Mouse (Mus musculus) limb, embryonic 10.5 days (tissue): ENCODE data around the gene Elavl1. TPM values are rescaled to one million over a fixed set of nuclear protein-coding genes. Genes with fewer than 3 reads are reported as not detected.

ENCODE experiments used
- DNase-seq: peaks from one replicate; pipeline ENCODE4 v3.0.0-alpha.2; 2017; ENCODE audit warnings: low spot score
- H3K27ac ChIP-seq: fragments of 300-500 bp; sonication (generic); 2 replicates; pipeline ENCODE4 v1.5.1; 2016; ENCODE audit warnings: mild to moderate bottlenecking
- H3K27me3 ChIP-seq: fragments of 300-500 bp; sonication (generic); 2 replicates; pipeline ENCODE4 v1.6.1; 2016; ENCODE audit warnings: low read depth, mild to moderate bottlenecking; ENCODE audit not compliant: poor library complexity, severe bottlenecking
- H3K36me3 ChIP-seq: fragments of 300-500 bp; sonication (generic); 2 replicates; pipeline ENCODE4 v1.6.1; 2016; ENCODE audit warnings: mild to moderate bottlenecking, moderate library complexity
- H3K4me1 ChIP-seq: fragments of 300-500 bp; sonication (generic); 2 replicates; pipeline ENCODE4 v1.6.1; 2016
- H3K4me3 ChIP-seq: fragments of 300-500 bp; sonication (generic); 2 replicates; pipeline ENCODE4 v1.5.1; 2016; ENCODE audit warnings: mild to moderate bottlenecking, moderate library complexity
- H3K9me3 ChIP-seq: fragments of 300-500 bp; sonication (generic); replicated peaks from 2 replicates; pipeline ENCODE4 v1.6.1; 2016; ENCODE audit warnings: mild to moderate bottlenecking
- WGBS: fragments of 180-500 bp; shearing (Covaris S2); methylation state at CpG from one replicate; pipeline ENCODE4 v1.1.7; 2016; 5-methylcytosine and 5-hydroxymethylcytosine counted together
- polyA plus RNA-seq: library from polyadenylated mRNA; unstranded; fragments of >200 nt; fragmentation: Nextera tagmentation; extraction: Ambion mirVana; gene quantifications from 2 replicates; pipeline ENCODE4 v1.2.1, GENCODE M21; 2016

The Elavl1 gene
- polyA plus RNA-seq, 1 experiment from 2014 or later = 373 TPM

- H3K9me3 ChIP-seq = no peaks in the 10 kb centered on the region
- H3K4me1 ChIP-seq = peaks cover 5% of the 10 kb centered on the region
- no peak for DNase-seq
- H3K36me3 ChIP-seq = no peaks in the 10 kb centered on the region
- no peaks in the 10 kb centered on the region for H3K27me3 ChIP-seq
- no peak overlapping the region for H3K27ac ChIP-seq
- no peak overlapping the region for H3K4me3 ChIP-seq
- 34% methylated on average over 12 of the region's 12 CpGs for whole genome bisulfite sequencing
Measured at GRCm38 (mm10) chr8:4348275-4348674, 23.1 kb upstream of the Elavl1 start.

DNA sequence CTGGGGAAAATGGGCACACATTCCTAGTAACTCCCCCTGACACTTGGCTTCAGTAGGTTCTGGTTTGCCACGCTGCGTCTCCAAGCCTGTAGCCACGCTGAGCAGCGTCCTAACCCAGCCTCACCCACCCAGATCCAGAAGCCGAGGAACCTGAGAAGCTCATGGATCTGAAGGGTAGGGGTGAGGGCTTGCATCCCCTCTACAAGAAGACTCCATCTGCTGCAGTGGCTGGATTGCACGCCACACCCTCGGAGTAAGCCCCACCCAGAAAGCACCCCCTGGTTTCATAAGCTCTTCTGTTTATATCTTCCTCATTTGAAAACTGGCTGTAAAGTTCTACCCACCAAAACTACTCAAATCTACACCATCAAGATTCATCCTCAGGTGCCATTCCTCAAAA, 22.4 kb upstream of the Elavl1 start:
- H3K4me3 ChIP-seq = no peak overlapping the region
- no peak overlapping the region for H3K27ac ChIP-seq
- H3K36me3 ChIP-seq = no peaks in the 10 kb centered on the region
- no peaks in the 10 kb centered on the region for H3K27me3 ChIP-seq
- peaks cover 5% of the 10 kb centered on the region for H3K4me1 ChIP-seq
- H3K9me3 ChIP-seq = no peaks in the 10 kb centered on the region
- 55% methylated on average over 7 of the region's 7 CpGs for WGBS
- DNase-seq = no peak

GRCm38 (mm10) chr8:4340207-4340606, 15.0 kb upstream of the Elavl1 start:
- no peak for DNase-seq
- Histone ChIP-seq H3K4me1 (peaks cover 6% of the 10 kb centered on the region), H3K4me3 (no peak overlapping the region), H3K27me3 (no peaks in the 10 kb centered on the region), H3K9me3 (no peaks in the 10 kb centered on the region), H3K27ac (no peak overlapping the region), H3K36me3 (peaks cover 46% of the 10 kb centered on the region)
- WGBS = 53% methylated on average over 3 of the region's 3 CpGs

- Histone ChIP-seq H3K9me3 (no peaks in the 10 kb centered on the region), H3K27me3 (no peaks in the 10 kb centered on the region), H3K27ac (no peak overlapping the region), H3K36me3 (peaks cover 89% of the 10 kb centered on the region), H3K4me3 (no peak overlapping the region), H3K4me1 (peaks cover 6% of the 10 kb centered on the region)
- DNase-seq = no peak
- 93% methylated on average over 2 of the region's 2 CpGs for WGBS
Measured at GRCm38 (mm10) chr8:4335678-4336077, 10.5 kb upstream of the Elavl1 start.

- H3K4me1 ChIP-seq = no peaks in the 10 kb centered on the region
- H3K4me3 ChIP-seq = no peak overlapping the region
- no peaks in the 10 kb centered on the region for H3K27me3 ChIP-seq
- no peaks in the 10 kb centered on the region for H3K9me3 ChIP-seq
- H3K36me3 ChIP-seq = peaks cover 98% of the 10 kb centered on the region
- no peak for DNase-seq
- WGBS = 97% methylated on average over 1 of the region's 1 CpGs
- no peak overlapping the region for H3K27ac ChIP-seq
Measured at GRCm38 (mm10) chr8:4333966-4334365, 8.8 kb upstream of the Elavl1 start.

DNA sequence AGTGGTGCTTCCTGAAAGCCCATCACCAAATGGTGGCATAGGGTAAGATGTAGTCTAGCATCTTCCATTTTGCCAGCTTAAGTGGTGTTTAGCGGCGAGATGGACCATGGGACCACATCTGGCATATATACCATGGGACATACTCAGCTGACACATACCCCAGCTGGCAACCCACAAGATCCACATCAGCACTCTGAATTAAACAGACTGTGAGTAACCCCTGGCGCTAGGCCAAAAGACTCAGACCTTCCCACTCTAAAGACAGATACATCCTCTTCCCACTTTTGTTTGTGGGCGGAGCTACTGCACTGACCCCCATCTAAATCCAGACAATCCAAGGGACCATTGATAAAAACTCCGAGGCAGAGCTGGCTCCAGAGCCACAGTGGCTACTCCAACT, 3.8 kb upstream of the Elavl1 start:
- Histone ChIP-seq H3K4me3 (no peak overlapping the region), H3K27me3 (no peaks in the 10 kb centered on the region), H3K27ac (no peak overlapping the region), H3K36me3 (peaks cover 74% of the 10 kb centered on the region), H3K4me1 (0 out of 2 replicates have a peak, but pooled peaks cover 5% of the 10 kb centered on the region), H3K9me3 (no peaks in the 10 kb centered on the region)
- no peak for DNase-seq
- WGBS = 93% methylated on average over 5 of the region's 5 CpGs

- Histone ChIP-seq H3K4me3 (peak overlapping the region; percentile 98), H3K27ac (peak overlapping the region; percentile 97), H3K9me3 (no peaks in the 10 kb centered on the region), H3K36me3 (peaks cover 68% of the 10 kb centered on the region), H3K27me3 (no peaks in the 10 kb centered on the region), H3K4me1 (peaks cover 19% of the 10 kb centered on the region)
- WGBS = 48% methylated on average over 7 of the region's 7 CpGs
- DNase-seq = no peak
Measured at GRCm38 (mm10) chr8:4325751-4326036, 481 bp upstream of the Elavl1 start.

DNA sequence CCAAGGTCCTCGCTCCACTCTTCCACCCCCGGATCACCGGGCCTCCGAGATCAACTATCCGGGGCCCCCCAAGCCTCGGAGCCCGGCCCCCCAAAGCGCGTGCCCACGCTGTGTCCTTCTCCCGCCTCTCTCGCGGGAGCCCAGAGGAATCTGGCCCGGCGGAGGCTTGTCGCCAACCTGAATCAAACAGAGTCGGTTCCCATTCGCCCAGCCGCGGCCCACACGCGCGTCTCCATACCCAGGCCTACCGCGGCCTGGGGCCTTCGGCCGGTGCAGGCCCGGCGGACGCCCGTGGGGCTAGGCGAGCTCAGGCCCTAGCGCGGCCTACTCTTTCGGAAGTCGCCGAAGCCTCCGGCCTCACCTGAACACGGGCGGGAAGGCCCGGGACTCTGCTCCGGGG, 688 bp downstream of the Elavl1 start:
- no peaks in the 10 kb centered on the region for H3K9me3 ChIP-seq
- WGBS = under 1% methylated on average over 42 of the region's 42 CpGs
- no peak for DNase-seq
- peak overlapping the region; percentile 97 for H3K27ac ChIP-seq
- no peaks in the 10 kb centered on the region for H3K27me3 ChIP-seq
- H3K4me3 ChIP-seq = peak overlapping the region; percentile 98
- peaks cover 68% of the 10 kb centered on the region for H3K36me3 ChIP-seq
- peaks cover 19% of the 10 kb centered on the region for H3K4me1 ChIP-seq

- Histone ChIP-seq H3K27ac (peak overlapping the region; percentile 97), H3K4me1 (peaks cover 19% of the 10 kb centered on the region), H3K27me3 (no peaks in the 10 kb centered on the region), H3K36me3 (peaks cover 68% of the 10 kb centered on the region), H3K4me3 (peak overlapping the region; percentile 98), H3K9me3 (no peaks in the 10 kb centered on the region)
- no peak for DNase-seq
- 10% methylated on average over 6 of the region's 6 CpGs for WGBS
Measured at GRCm38 (mm10) chr8:4323917-4324316, 1.3 kb downstream of the Elavl1 start.

DNA sequence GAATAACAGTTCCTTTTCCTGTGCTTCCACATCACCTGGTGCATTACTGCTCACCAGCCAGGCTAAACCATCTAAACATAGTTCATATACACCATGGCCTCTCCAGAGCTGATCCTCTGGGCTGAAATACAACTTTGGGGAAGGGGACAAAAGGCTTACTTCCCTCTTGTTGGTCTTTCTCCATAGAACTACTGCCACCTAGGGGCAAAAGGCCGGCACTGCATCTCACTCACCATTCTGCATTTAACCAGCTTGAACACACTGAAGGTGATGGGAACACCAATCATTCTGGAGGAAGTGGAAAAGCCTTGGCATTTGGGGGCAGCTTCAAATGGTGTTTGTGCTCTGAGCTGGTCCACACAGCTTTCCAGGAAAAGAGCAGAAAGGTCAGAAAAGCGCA, 2.7 kb downstream of the Elavl1 start:
- WGBS = 31% methylated on average over 2 of the region's 2 CpGs
- no peak overlapping the region for H3K27ac ChIP-seq
- H3K4me1 ChIP-seq = peaks cover 19% of the 10 kb centered on the region
- peaks cover 63% of the 10 kb centered on the region for H3K36me3 ChIP-seq
- no peaks in the 10 kb centered on the region for H3K9me3 ChIP-seq
- DNase-seq = peak; percentile 80
- peak overlapping the region; percentile 98; the same call in 1 of the 2 replicates for H3K4me3 ChIP-seq
- H3K27me3 ChIP-seq = no peaks in the 10 kb centered on the region

DNA sequence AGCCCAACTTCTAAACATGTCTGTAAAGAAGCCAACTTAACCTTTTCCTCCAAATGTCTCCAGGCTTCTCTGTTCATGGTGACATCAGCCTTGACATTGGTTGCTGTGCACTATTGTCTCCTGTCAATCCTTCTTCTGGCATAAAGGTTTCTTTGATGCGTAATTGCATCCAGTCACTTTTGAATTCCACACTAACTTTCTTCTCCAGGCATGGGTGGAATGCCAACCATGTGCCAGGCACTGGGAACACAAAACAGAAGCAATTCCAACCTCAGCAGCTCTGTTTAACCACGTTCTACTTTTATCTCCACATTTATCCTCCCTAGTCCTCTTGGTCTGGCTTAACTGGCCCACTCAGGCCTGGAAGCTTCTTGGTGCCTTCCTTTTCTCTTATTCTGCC, 4.2 kb downstream of the Elavl1 start:
- H3K4me1 ChIP-seq = peaks cover 19% of the 10 kb centered on the region
- H3K36me3 ChIP-seq = peaks cover 54% of the 10 kb centered on the region
- no peaks in the 10 kb centered on the region for H3K9me3 ChIP-seq
- no peak overlapping the region for H3K27ac ChIP-seq
- H3K4me3 ChIP-seq = no peak overlapping the region
- DNase-seq = no peak
- no peaks in the 10 kb centered on the region for H3K27me3 ChIP-seq
- 96% methylated on average over 2 of the region's 2 CpGs for WGBS

DNA sequence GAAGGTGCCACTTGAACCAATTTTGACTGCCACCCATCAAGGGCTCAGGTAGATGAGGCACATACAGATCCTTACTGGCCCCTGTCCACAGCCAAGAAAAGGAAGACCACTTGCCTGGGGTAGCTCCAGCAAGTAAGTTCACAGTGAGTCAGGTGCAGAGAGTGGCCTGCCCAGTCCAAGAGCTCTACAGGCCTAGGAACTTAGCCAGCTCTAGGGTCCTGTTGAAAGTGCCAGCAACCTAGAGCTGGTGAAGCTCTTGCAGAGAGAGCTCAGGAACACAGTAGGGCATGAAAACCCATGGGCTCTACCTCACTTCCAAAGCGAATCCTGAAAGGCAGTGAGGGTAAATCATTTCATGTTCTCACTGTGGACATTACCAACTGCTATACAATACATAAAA, 4.8 kb downstream of the Elavl1 start:
- Histone ChIP-seq H3K4me1 (peaks cover 14% of the 10 kb centered on the region), H3K36me3 (peaks cover 54% of the 10 kb centered on the region), H3K4me3 (no peak overlapping the region), H3K27ac (no peak overlapping the region), H3K9me3 (no peaks in the 10 kb centered on the region), H3K27me3 (no peaks in the 10 kb centered on the region)
- DNase-seq = no peak
- whole genome bisulfite sequencing = 93% methylated on average over 1 of the region's 1 CpGs

DNA sequence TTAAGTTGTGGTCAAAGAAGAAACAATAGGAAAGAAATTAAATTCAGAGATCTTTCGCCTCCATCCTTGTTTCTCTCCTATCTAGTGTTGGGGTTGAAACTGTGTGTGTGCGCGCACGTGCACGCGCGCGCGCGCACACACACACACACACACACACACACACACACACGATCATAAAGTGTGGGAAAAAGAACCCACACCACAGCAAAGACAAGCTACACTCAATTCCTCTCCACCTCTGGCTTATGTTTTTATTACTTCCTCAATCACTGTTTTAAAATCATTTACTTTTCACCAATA, 5.7 kb downstream of the Elavl1 start:
- Histone ChIP-seq H3K4me1 (peaks cover 14% of the 10 kb centered on the region), H3K27ac (no peak overlapping the region), H3K27me3 (no peaks in the 10 kb centered on the region), H3K4me3 (no peak overlapping the region), H3K36me3 (peaks cover 55% of the 10 kb centered on the region), H3K9me3 (no peaks in the 10 kb centered on the region)
- no peak for DNase-seq
- 97% methylated on average over 11 of the region's 11 CpGs for WGBS

DNA sequence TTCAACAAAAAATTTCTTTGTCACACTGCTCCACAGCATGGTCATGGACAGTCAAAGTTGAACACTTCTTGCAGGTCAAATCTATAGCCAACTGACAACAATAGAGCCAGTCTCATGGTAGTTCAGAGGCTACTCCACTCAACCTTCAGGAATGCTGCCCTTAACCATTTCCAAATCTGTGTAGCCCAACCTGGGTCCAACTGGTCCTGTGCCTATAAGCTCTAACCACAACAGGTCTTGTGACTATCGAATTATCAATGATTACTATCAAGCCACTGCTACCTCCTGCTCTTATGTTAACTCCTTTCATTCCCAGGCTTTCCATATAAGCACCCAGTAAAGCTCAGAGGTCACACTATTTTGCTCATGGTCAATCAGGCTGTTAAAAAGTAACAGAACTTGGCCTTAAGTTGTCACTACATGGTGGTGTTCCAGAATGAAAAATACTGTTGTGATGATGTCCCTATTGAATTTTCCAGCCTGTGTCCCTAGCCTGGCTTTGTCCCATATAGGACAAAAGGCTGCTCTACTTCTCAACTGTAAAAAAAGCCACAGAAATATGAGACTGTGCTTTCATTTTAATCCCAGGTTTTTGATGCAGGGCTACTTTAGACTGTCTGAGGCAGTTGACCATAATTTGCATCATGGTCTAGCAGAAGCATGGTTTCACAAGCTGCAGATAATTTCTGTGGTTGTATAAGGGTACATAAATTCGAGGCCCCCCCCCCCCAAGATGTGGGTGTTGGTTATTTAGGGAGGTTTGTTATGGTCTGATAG, 6.2 kb downstream of the Elavl1 start:
- no peak overlapping the region for H3K4me3 ChIP-seq
- no peak overlapping the region for H3K27ac ChIP-seq
- no peaks in the 10 kb centered on the region for H3K27me3 ChIP-seq
- 86% methylated on average over 2 of the region's 2 CpGs for WGBS
- no peak for DNase-seq
- H3K9me3 ChIP-seq = no peaks in the 10 kb centered on the region
- H3K36me3 ChIP-seq = peaks cover 56% of the 10 kb centered on the region
- peaks cover 14% of the 10 kb centered on the region for H3K4me1 ChIP-seq
